Mouse (Mus musculus): ENCODE data around the gene Gm10282.

Gene Gm10282

GRCm38 (mm10) chr8:72261431-72261830, 43.6 kb downstream of the Gm10282 start:
- no peak for DNase-seq (ENCODE audit: low spot score)

GRCm38 (mm10) chr8:72261019-72261418, 44.0 kb downstream of the Gm10282 start:
- DNase-seq (ENCODE audit: low spot score), result peak; percentile 47

GRCm38 (mm10) chr8:72260585-72260984, 44.5 kb downstream of the Gm10282 start:
- DNase-seq (ENCODE audit: low spot score), result no peak

- no peak for DNase-seq (ENCODE audit: low spot score)
These were observed 45.2 kb downstream of the Gm10282 start for GRCm38 (mm10) chr8:72259862-72260261.

GRCm38 (mm10) chr8:72257902-72258238, 47.2 kb downstream of the Gm10282 start:
- DNase-seq (ENCODE audit: low spot score), result no peak

- peak; percentile 36 for DNase-seq (ENCODE audit: low spot score)
These were observed 47.7 kb downstream of the Gm10282 start for GRCm38 (mm10) chr8:72257171-72257901.
